Mouse (Mus musculus) intestine, embryonic 15.5 days (tissue): ENCODE measurements around the gene Stk19. TPM values are rescaled to one million over a fixed set of nuclear protein-coding genes. Genes with fewer than 3 reads are reported as not detected.
"Not testable (repeated sequence)": the region's sequence is repeated elsewhere in the genome, so short reads cannot be mapped to it uniquely, and the experiment has no call there.

ENCODE experiments used
- ATAC-seq: fragments of 200-750 bp; cut with Nextera tagmentation; 2 replicates; pipeline ENCODE4 v1.8.0; 2017; ENCODE audit warnings: moderate TSS enrichment, moderate library complexity
- H3K27ac ChIP-seq: fragments of 300-500 bp; sonication (generic); 2 replicates; pipeline ENCODE4 v1.5.1; 2015; ENCODE audit warnings: mild to moderate bottlenecking, inconsistent platforms
- H3K27me3 ChIP-seq: fragments of 300-500 bp; sonication (generic); replicated peaks from 2 replicates; pipeline ENCODE4 v1.6.1; 2015; ENCODE audit warnings: inconsistent platforms
- H3K36me3 ChIP-seq: fragments of 300-500 bp; sonication (generic); 2 replicates; pipeline ENCODE4 v1.6.1; 2015; ENCODE audit warnings: inconsistent platforms
- H3K4me1 ChIP-seq: fragments of 300-500 bp; sonication (generic); replicated peaks from 2 replicates; pipeline ENCODE4 v1.6.1; 2015; ENCODE audit warnings: inconsistent platforms
- H3K4me2 ChIP-seq: fragments of 300-500 bp; sonication (generic); replicated peaks from 2 replicates; pipeline ENCODE4 v1.6.1; 2015; ENCODE audit warnings: mild to moderate bottlenecking, inconsistent platforms
- H3K4me3 ChIP-seq: fragments of 300-500 bp; sonication (generic); replicated peaks from 2 replicates; pipeline ENCODE4 v1.5.1; 2015; ENCODE audit warnings: inconsistent platforms
- H3K9ac ChIP-seq: fragments of 300-500 bp; sonication (generic); 2 replicates; pipeline ENCODE4 v1.6.1; 2015; ENCODE audit warnings: inconsistent platforms
- H3K9me3 ChIP-seq: fragments of 300-500 bp; sonication (generic); 2 replicates; pipeline ENCODE4 v1.6.1; 2016; ENCODE audit warnings: inconsistent platforms
- WGBS: fragments of 180-500 bp; shearing (Covaris S2); methylation state at CpG from one replicate; pipeline ENCODE4 v1.1.7; 2015; 5-methylcytosine and 5-hydroxymethylcytosine counted together
- polyA plus RNA-seq: library from polyadenylated mRNA; unstranded; fragments of >200 nt; fragmentation: Nextera tagmentation; extraction: Ambion mirVana; gene quantifications from 2 replicates; pipeline ENCODE4 v1.2.1, GENCODE M21; 2015

Stk19 gene
- polyA plus RNA-seq, 1 experiment from 2014 or later = 25.1 TPM

- not testable (repeated sequence) for H3K27me3 ChIP-seq, ATAC-seq, H3K4me3 ChIP-seq, H3K9me3 ChIP-seq, H3K36me3 ChIP-seq, H3K4me1 ChIP-seq, H3K4me2 ChIP-seq, H3K27ac ChIP-seq, H3K9ac ChIP-seq
- WGBS = 90% methylated on average over 6 of the region's 6 CpGs
Observed at GRCm38 (mm10) chr17:34803367-34803766, 33.4 kb downstream of the Stk19 start.

- ATAC-seq, H3K4me2 ChIP-seq, H3K9me3 ChIP-seq: not testable (repeated sequence)
Observed at GRCm38 (mm10) chr17:34802756-34803155, 34.0 kb downstream of the Stk19 start.

GRCm38 (mm10) chr17:34800781-34801305 is 35.9 kb downstream of the Stk19 start:
- H3K27me3 ChIP-seq, ATAC-seq, H3K9me3 ChIP-seq, H3K4me1 ChIP-seq, H3K27ac ChIP-seq, H3K4me3 ChIP-seq, H3K9ac ChIP-seq, H3K36me3 ChIP-seq, H3K4me2 ChIP-seq: not testable (repeated sequence)
- 89% methylated on average over 16 of the region's 16 CpGs for WGBS

More at GRCm38 (mm10) chr17:34802756-34803155, 34.0 kb downstream of the Stk19 start:
- H3K4me3 ChIP-seq, H3K9ac ChIP-seq, H3K27ac ChIP-seq, H3K36me3 ChIP-seq, H3K4me1 ChIP-seq, H3K27me3 ChIP-seq: not testable (repeated sequence)
- 90% methylated on average over 9 of the region's 9 CpGs for WGBS

GRCm38 (mm10) chr17:34799531-34799925 is 37.2 kb downstream of the Stk19 start:
- Histone ChIP-seq H3K4me3 (no peak overlapping the region), H3K9ac (no peak overlapping the region), H3K4me2 (no peak overlapping the region), H3K9me3 (no peaks in the 10 kb centered on the region), H3K27ac (no peak overlapping the region), H3K36me3 (no peaks in the 10 kb centered on the region), H3K27me3 (no peaks in the 10 kb centered on the region), H3K4me1 (no peaks in the 10 kb centered on the region)
- no peak for ATAC-seq
- 87% methylated on average over 4 of the region's 4 CpGs for WGBS

GRCm38 (mm10) chr17:34798866-34799530 is 37.7 kb downstream of the Stk19 start:
- no peak overlapping the region for H3K4me3 ChIP-seq
- no peak for ATAC-seq
- H3K9me3 ChIP-seq = no peaks in the 10 kb centered on the region
- 88% methylated on average over 17 of the region's 17 CpGs for WGBS
- H3K36me3 ChIP-seq = no peaks in the 10 kb centered on the region
- H3K4me1 ChIP-seq = no peaks in the 10 kb centered on the region
- no peak overlapping the region for H3K27ac ChIP-seq
- no peak overlapping the region for H3K4me2 ChIP-seq
- H3K9ac ChIP-seq = no peak overlapping the region
- no peaks in the 10 kb centered on the region for H3K27me3 ChIP-seq

GRCm38 (mm10) chr17:34798071-34798470 is 38.7 kb downstream of the Stk19 start:
- H3K4me3 ChIP-seq, H3K27me3 ChIP-seq, H3K4me2 ChIP-seq, H3K4me1 ChIP-seq, H3K27ac ChIP-seq, ATAC-seq, H3K9me3 ChIP-seq, H3K36me3 ChIP-seq, H3K9ac ChIP-seq: not testable (repeated sequence)
- WGBS = 83% methylated on average over 6 of the region's 7 CpGs

GRCm38 (mm10) chr17:34797211-34797995 is 39.3 kb downstream of the Stk19 start:
- ATAC-seq, H3K4me3 ChIP-seq, H3K9me3 ChIP-seq, H3K36me3 ChIP-seq, H3K4me2 ChIP-seq, H3K9ac ChIP-seq, H3K27me3 ChIP-seq, H3K27ac ChIP-seq, H3K4me1 ChIP-seq: not testable (repeated sequence)
- WGBS = 80% methylated on average over 10 of the region's 10 CpGs

GRCm38 (mm10) chr17:34796311-34797140 is 40.2 kb downstream of the Stk19 start:
- no peak for ATAC-seq
- no peak overlapping the region for H3K9ac ChIP-seq
- WGBS = 86% methylated on average over 8 of the region's 8 CpGs
- no peaks in the 10 kb centered on the region for H3K36me3 ChIP-seq
- H3K4me2 ChIP-seq = no peak overlapping the region
- H3K4me1 ChIP-seq = no peaks in the 10 kb centered on the region
- no peaks in the 10 kb centered on the region for H3K9me3 ChIP-seq
- H3K27me3 ChIP-seq = no peaks in the 10 kb centered on the region
- H3K27ac ChIP-seq = no peak overlapping the region
- no peak overlapping the region for H3K4me3 ChIP-seq

GRCm38 (mm10) chr17:34795633-34796032 is 41.1 kb downstream of the Stk19 start:
- no peaks in the 10 kb centered on the region for H3K4me1 ChIP-seq
- H3K27me3 ChIP-seq = no peaks in the 10 kb centered on the region
- no peak overlapping the region for H3K27ac ChIP-seq
- no peak for ATAC-seq
- WGBS = 58% methylated on average over 9 of the region's 9 CpGs
- no peaks in the 10 kb centered on the region for H3K9me3 ChIP-seq
- no peak overlapping the region for H3K9ac ChIP-seq
- no peaks in the 10 kb centered on the region for H3K36me3 ChIP-seq
- no peak overlapping the region for H3K4me3 ChIP-seq
- no peak overlapping the region for H3K4me2 ChIP-seq

- no peaks in the 10 kb centered on the region for H3K36me3 ChIP-seq
- H3K4me2 ChIP-seq = no peak overlapping the region
- H3K27ac ChIP-seq = no peak overlapping the region
- no peaks in the 10 kb centered on the region for H3K4me1 ChIP-seq
- H3K9ac ChIP-seq = no peak overlapping the region
- no peaks in the 10 kb centered on the region for H3K9me3 ChIP-seq
- WGBS = 86% methylated on average over 10 of the region's 10 CpGs
- H3K27me3 ChIP-seq = no peaks in the 10 kb centered on the region
- H3K4me3 ChIP-seq = no peak overlapping the region
- no peak for ATAC-seq
Observed at GRCm38 (mm10) chr17:34795016-34795415, 41.7 kb downstream of the Stk19 start.

GRCm38 (mm10) chr17:34777680-34778325 is 58.9 kb downstream of the Stk19 start:
- H3K27me3 ChIP-seq = no peaks in the 10 kb centered on the region
- ATAC-seq = no peak
- H3K9me3 ChIP-seq = no peaks in the 10 kb centered on the region
- no peaks in the 10 kb centered on the region for H3K4me1 ChIP-seq
- H3K27ac ChIP-seq = no peak overlapping the region
- no peak overlapping the region for H3K9ac ChIP-seq
- no peak overlapping the region for H3K4me2 ChIP-seq
- no peak overlapping the region for H3K4me3 ChIP-seq
- H3K36me3 ChIP-seq = no peaks in the 10 kb centered on the region
- 69% methylated on average over 9 of the region's 9 CpGs for WGBS
